Mouse (Mus musculus): ENCODE measurements at regions not wholly inside any gene's neighbourhood (a gene's known extent, or its start where the extent isn't known, plus 50 kb on each side); places are given as distances from the start of the nearest gene placed in this dataset.

DNA sequence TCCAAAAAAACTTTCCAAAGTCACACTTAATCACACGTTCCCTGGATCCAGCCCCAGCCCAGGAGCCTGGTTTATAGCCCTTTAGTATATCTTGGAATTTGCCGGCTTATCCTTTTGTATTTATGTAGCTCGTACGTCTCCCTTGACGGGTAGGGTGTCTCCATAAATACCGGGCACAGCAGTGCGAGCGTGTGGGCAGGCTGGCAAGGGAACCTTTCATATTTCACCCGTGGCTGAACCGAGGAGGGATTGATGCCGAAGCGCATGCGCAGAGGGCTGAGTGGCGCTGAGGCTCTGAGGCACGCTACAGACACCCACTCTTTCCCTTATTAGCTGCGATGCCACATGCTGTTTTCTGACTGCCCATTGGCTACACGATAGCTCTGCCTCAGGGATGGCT is 301.9 kb upstream of the Kcnab2 start:
- H3K4me3 ChIP-seq (ENCODE audit: low read depth, low read length), result no peak overlapping the region
- H3K36me3 ChIP-seq (ENCODE audit: control insufficient read depth, insufficient read depth, low read length), result no peaks in the 10 kb centered on the region
- H3K4me1 ChIP-seq (ENCODE audit: control insufficient read depth, insufficient read depth, insufficient read length, low read length), result no peaks in the 10 kb centered on the region
- WGBS, result 75% methylated on average over 17 of the region's 17 CpGs
- no peaks in the 10 kb centered on the region for H3K27me3 ChIP-seq (ENCODE audit: control insufficient read depth, insufficient read depth, low read length)
- TF ChIP-seq CTCF (IDR thresholded peaks at IDR 0.05; ENCODE audit: extremely low read depth, insufficient read length, insufficient replicate concordance, low read depth, low read length), result no peak
- no peak overlapping the region for H3K27ac ChIP-seq (ENCODE audit: insufficient read depth, low read depth, low read length)

DNA sequence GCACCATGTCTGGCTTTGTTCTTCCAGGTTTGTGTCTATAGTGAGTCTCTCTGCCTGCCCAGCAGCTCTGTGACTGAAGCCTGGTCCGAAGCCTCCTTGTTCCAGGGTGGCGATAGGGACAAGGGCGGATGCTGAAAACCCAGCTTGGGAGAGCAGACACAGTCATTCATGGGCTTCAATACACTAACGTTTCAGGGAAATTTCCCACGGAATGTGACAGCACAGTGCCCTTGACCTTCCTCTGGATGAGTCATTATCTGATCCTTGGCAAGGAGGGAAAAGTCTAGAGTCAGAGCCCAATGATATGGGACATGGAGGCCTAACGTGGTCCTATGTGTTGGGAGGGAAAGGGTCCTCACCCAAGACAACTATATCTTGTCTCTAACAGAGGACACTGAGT is 298.1 kb upstream of the Kcnab2 start:
- 72% methylated on average over 6 of the region's 6 CpGs for WGBS
- no peaks in the 10 kb centered on the region for H3K4me1 ChIP-seq (ENCODE audit: control insufficient read depth, insufficient read depth, insufficient read length, low read length)
- H3K4me3 ChIP-seq (ENCODE audit: low read depth, low read length), result no peak overlapping the region
- no peaks in the 10 kb centered on the region for H3K36me3 ChIP-seq (ENCODE audit: control insufficient read depth, insufficient read depth, low read length)
- TF ChIP-seq POLR2A (IDR thresholded peaks at IDR 0.05; ENCODE audit: low read depth, low read length), result no peak
- TF ChIP-seq CTCF (IDR thresholded peaks at IDR 0.05; ENCODE audit: extremely low read depth, insufficient read length, insufficient replicate concordance, low read depth, low read length), result no peak
- H3K27ac ChIP-seq (ENCODE audit: insufficient read depth, low read depth, low read length), result no peak overlapping the region
- H3K27me3 ChIP-seq (ENCODE audit: control insufficient read depth, insufficient read depth, low read length), result no peaks in the 10 kb centered on the region

DNA sequence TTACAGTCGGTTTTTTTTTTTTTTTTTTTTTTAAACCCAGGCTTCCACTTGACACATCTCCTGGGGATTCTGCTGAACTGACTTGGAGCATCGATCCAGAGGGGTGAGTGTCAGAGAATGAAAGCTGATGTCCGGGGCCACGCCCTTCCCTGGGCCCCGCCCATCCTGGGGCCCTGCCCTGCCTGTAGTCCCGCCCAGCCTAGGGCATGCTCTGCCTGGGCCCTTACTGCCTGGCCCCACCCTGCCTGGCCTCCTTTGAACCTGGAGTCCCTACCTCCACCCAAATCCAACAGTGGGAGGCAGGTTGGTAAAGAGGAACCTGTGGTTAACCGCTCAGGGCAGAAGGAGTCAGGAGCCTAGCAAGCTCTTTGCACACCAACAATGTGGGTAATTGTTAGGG is 293.7 kb upstream of the Kcnab2 start:
- TF ChIP-seq CTCF (IDR thresholded peaks at IDR 0.05; ENCODE audit: extremely low read depth, insufficient read length, insufficient replicate concordance, low read depth, low read length) (no peak), POLR2A (IDR thresholded peaks at IDR 0.05; ENCODE audit: low read depth, low read length) (no peak)
- Histone ChIP-seq H3K36me3 (ENCODE audit: control insufficient read depth, insufficient read depth, low read length) (no peaks in the 10 kb centered on the region), H3K27ac (ENCODE audit: insufficient read depth, low read depth, low read length) (no peak overlapping the region), H3K4me3 (ENCODE audit: low read depth, low read length) (no peak overlapping the region), H3K4me1 (ENCODE audit: control insufficient read depth, insufficient read depth, insufficient read length, low read length) (no peaks in the 10 kb centered on the region), H3K27me3 (ENCODE audit: control insufficient read depth, insufficient read depth, low read length) (no peaks in the 10 kb centered on the region)
- 72% methylated on average over 7 of the region's 7 CpGs for WGBS

DNA sequence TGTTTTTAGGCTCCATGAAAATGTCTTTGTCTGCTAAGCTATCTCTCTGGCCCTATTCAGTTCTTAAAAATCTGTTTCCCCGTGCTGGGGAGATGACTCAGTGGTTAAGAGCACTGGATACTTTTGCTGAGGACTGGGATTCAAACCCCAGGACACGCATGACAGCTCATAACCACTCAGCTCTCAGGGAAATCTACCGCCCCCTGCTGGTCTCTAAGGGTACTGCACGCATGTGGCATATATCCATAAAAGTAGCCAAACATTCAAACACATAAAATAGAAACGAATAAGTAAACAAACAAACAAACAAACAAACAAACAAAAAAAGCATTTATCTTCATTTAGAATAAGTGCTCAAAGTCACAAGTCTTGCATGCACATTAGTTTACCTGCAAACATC is 289.7 kb upstream of the Kcnab2 start:
- H3K27ac ChIP-seq (ENCODE audit: insufficient read depth, low read depth, low read length), result no peak overlapping the region
- TF ChIP-seq CTCF (IDR thresholded peaks at IDR 0.05; ENCODE audit: extremely low read depth, insufficient read length, insufficient replicate concordance, low read depth, low read length) (peak; percentile 45; the same call in 1 of the 2 replicates), POLR2A (IDR thresholded peaks at IDR 0.05; ENCODE audit: low read depth, low read length) (no peak)
- H3K27me3 ChIP-seq (ENCODE audit: control insufficient read depth, insufficient read depth, low read length), result no peaks in the 10 kb centered on the region
- no peaks in the 10 kb centered on the region for H3K4me1 ChIP-seq (ENCODE audit: control insufficient read depth, insufficient read depth, insufficient read length, low read length)
- 82% methylated on average over 5 of the region's 5 CpGs for WGBS
- no peak overlapping the region for H3K4me3 ChIP-seq (ENCODE audit: low read depth, low read length)
- H3K36me3 ChIP-seq (ENCODE audit: control insufficient read depth, insufficient read depth, low read length), result no peaks in the 10 kb centered on the region

DNA sequence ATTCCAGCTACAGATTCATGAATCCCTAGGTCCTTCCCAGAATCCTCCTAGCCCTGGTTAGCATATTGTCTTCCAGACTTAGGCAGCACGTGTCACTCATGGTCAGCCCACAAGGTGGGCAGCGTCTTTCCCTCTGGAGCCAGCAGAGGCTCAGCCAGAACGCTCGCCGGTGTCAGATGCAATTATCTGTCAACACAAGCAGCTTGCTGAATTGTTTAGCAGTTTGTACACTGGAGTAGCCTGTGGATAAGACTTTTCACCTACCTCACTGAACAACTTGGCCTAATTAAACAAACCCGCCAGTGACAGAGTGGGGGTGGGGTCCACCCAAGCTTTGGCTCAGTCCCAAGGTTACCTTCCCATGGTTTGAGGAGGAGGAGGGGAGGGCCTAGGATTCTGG is 285.4 kb upstream of the Kcnab2 start:
- H3K4me3 ChIP-seq (ENCODE audit: low read depth, low read length), result no peak overlapping the region
- H3K27ac ChIP-seq (ENCODE audit: insufficient read depth, low read depth, low read length), result no peak overlapping the region
- TF ChIP-seq POLR2A (IDR thresholded peaks at IDR 0.05; ENCODE audit: low read depth, low read length) (no peak), CTCF (IDR thresholded peaks at IDR 0.05; ENCODE audit: extremely low read depth, insufficient read length, insufficient replicate concordance, low read depth, low read length) (no peak)
- H3K4me1 ChIP-seq (ENCODE audit: control insufficient read depth, insufficient read depth, insufficient read length, low read length), result no peaks in the 10 kb centered on the region
- no peaks in the 10 kb centered on the region for H3K36me3 ChIP-seq (ENCODE audit: control insufficient read depth, insufficient read depth, low read length)
- WGBS, result 42% methylated on average over 6 of the region's 6 CpGs
- H3K27me3 ChIP-seq (ENCODE audit: control insufficient read depth, insufficient read depth, low read length), result no peaks in the 10 kb centered on the region

DNA sequence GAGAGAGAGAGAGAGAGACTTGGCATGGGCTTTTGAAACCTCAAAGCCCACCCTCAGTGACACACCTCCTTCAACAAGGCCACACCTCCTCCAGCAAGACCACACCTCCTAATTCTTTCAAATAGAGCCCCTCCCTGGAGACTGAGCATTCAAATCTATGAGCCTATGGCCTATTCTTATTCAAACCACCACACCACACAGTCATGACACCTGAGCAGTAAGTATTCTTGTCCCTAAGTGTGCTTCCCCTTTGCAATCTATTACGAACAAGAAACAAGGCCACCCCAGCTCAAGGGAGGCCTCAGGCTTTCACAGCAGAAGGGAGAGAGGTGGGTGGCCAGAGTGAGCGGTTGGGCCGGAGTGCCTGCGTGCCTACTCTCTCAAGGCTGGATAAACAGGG is 284.9 kb upstream of the Kcnab2 start:
- no peaks in the 10 kb centered on the region for H3K36me3 ChIP-seq (ENCODE audit: control insufficient read depth, insufficient read depth, low read length)
- no peak overlapping the region for H3K27ac ChIP-seq (ENCODE audit: insufficient read depth, low read depth, low read length)
- WGBS, result 86% methylated on average over 4 of the region's 4 CpGs
- TF ChIP-seq POLR2A (IDR thresholded peaks at IDR 0.05; ENCODE audit: low read depth, low read length) (no peak), CTCF (IDR thresholded peaks at IDR 0.05; ENCODE audit: extremely low read depth, insufficient read length, insufficient replicate concordance, low read depth, low read length) (no peak)
- H3K4me1 ChIP-seq (ENCODE audit: control insufficient read depth, insufficient read depth, insufficient read length, low read length), result no peaks in the 10 kb centered on the region
- no peak overlapping the region for H3K4me3 ChIP-seq (ENCODE audit: low read depth, low read length)
- no peaks in the 10 kb centered on the region for H3K27me3 ChIP-seq (ENCODE audit: control insufficient read depth, insufficient read depth, low read length)

DNA sequence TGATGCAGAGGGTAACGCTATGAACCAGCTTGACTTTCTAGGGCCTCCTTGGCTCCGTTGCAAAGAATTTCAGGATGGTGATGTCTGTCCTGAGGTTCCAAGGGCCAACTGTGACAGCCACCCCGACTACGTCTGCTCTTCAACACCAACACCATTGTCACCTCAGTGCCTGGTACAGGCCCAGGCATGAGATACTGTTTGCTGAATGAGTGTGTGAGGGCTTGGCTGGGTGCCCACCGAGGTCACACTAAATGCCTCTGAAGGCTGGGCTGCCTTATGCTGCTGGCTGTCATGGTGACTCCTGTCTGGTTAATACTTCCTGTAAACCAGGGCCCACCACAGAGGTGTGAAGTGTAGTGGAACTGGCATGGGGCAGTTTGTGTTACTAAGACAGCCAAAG is 279.5 kb upstream of the Kcnab2 start:
- no peaks in the 10 kb centered on the region for H3K27me3 ChIP-seq (ENCODE audit: control insufficient read depth, insufficient read depth, low read length)
- no peak overlapping the region for H3K4me3 ChIP-seq (ENCODE audit: low read depth, low read length)
- 94% methylated on average over 5 of the region's 5 CpGs for WGBS
- H3K36me3 ChIP-seq (ENCODE audit: control insufficient read depth, insufficient read depth, low read length), result no peaks in the 10 kb centered on the region
- no peak for TF ChIP-seq POLR2A (IDR thresholded peaks at IDR 0.05; ENCODE audit: low read depth, low read length)
- TF ChIP-seq CTCF (IDR thresholded peaks at IDR 0.05; ENCODE audit: extremely low read depth, insufficient read length, insufficient replicate concordance, low read depth, low read length), result no peak
- H3K4me1 ChIP-seq (ENCODE audit: control insufficient read depth, insufficient read depth, insufficient read length, low read length), result no peaks in the 10 kb centered on the region
- H3K27ac ChIP-seq (ENCODE audit: insufficient read depth, low read depth, low read length), result no peak overlapping the region

DNA sequence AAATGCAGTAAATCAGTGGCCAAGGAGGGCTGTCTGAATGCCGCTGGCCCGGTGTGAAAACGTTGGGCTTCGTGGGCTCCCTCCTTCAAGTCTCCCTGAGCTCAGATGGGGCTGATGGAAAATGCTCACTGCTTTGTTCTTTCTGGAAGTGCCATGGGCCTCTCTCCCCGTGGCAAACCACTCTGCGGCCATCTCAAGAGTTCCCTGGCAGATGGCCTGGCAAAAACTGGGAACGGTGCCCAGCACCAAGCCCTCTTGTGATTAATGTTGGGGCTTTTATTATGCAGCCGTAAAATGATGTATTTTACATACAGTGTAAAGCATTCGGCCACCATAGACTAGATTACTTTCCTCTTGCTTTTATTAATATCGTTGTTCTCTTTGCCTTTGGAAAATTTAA is 278.9 kb upstream of the Kcnab2 start:
- H3K4me3 ChIP-seq (ENCODE audit: low read depth, low read length), result no peak overlapping the region
- TF ChIP-seq CTCF (IDR thresholded peaks at IDR 0.05; ENCODE audit: extremely low read depth, insufficient read length, insufficient replicate concordance, low read depth, low read length) (no peak), POLR2A (IDR thresholded peaks at IDR 0.05; ENCODE audit: low read depth, low read length) (no peak)
- H3K36me3 ChIP-seq (ENCODE audit: control insufficient read depth, insufficient read depth, low read length), result no peaks in the 10 kb centered on the region
- 79% methylated on average over 10 of the region's 10 CpGs for WGBS
- H3K27ac ChIP-seq (ENCODE audit: insufficient read depth, low read depth, low read length), result no peak overlapping the region
- H3K4me1 ChIP-seq (ENCODE audit: control insufficient read depth, insufficient read depth, insufficient read length, low read length), result no peaks in the 10 kb centered on the region
- H3K27me3 ChIP-seq (ENCODE audit: control insufficient read depth, insufficient read depth, low read length), result no peaks in the 10 kb centered on the region
